Mouse (Mus musculus) left cerebral cortex, postnatal 25 days (tissue): ENCODE results near the gene Rpl27. TPM values are rescaled to one million over a fixed set of nuclear protein-coding genes. Genes with fewer than 3 reads are reported as not detected.
"Not testable (repeated sequence)": the region's sequence is repeated elsewhere in the genome, so short reads cannot be mapped to it uniquely, and the experiment has no call there.

Experiments used
- DNase-seq, 2 experiments: peaks; one replicate each; pipeline ENCODE4 v3.0.0; 2022; ENCODE audit warnings: low spot score in 2 of 2, mixed read lengths in 1 of 2
- intact Hi-C: fragments of 180-260 bp; cut with DNase I; formaldehyde crosslinking; loops from one replicate; pipeline ENCODE4 v1.15.1; 2025
- total RNA-seq, 2 experiments: library from RNA; stranded (reverse); gene quantifications; 2 replicates each; pipeline ENCODE4 v1.2.3; 2021

The Rpl27 gene
- total RNA-seq, 2 experiments from 2014 or later = 32.5 to 37.0 TPM

DNA sequence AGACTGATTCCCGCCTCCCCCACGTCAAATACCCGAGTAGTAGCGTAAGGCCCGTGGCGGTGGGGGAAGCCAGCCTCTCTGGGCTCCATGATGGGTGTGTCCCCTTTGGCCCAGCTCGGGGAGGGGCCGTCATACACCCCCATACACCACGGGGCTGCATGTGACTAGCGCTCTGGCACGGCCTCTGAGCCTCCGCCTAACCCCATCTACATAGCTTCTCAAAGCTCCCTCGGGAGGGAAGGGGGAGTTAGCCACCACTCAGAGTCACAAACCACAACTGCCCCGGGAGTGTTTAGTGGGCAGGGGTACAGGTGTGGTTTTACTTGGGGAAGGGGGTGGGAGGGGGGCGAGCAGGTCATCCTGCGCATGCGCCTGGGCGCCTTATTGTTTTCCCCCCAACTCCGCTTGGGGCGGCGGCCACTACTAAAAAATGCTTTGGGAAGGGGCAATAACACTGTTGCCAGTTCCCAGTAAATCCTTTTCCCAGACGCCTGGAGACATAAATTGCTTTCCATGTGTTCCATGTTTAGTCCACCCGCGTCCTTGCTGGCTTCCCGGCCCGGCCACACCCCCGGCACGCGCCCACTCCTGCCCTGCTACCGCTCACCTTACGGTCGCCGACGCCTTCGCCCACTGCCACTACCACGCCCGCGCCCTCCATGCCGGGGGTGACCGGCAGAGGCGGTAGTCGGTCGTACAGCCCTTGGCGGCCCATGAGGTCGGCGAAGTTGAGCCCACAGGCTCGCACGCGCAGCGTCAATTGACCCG is 23.2 kb downstream of the Rpl27 start:
- intact Hi-C loops = no loop called here
- DNase-seq = no peak

DNA sequence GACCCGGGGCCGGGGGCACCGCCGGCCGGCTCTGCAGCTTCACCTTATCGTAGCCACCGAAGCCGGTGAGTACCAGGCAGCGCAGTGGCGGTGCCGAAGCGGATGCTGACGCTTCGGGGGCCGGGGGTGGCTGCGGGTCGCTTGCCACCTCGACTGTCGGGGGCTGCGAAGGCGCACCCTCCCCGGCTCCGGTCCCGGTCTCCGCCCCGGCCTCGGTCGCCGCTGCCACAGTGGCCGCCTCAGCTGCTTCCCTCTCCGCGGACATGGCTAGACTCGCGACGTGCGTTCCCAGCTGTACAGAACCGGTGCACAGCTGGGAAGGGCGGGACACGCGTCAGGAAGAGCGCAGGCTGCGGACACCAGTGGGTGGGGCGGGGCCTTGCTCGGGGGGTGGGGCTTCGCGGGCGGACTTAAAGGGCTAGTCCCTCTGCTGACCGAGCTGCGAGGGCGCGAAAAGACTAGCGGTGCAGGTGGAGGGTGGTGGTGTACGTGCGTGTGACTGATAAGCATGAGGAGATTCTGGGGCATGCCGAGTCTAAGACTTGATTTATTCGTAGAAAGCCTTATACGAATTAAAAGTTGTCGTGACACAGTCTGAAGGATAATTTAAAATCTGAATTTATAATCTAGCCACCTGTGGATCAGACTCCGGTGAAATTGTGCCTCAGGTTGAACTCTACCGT is 23.9 kb downstream of the Rpl27 start, which contains the start of gene Vat1:
Gene Vat1 (minus strand): TSS at position 362 of the 683 bp plus-strand sequence.
- peak; percentile 57 for DNase-seq
- intact Hi-C loops = loop anchor here (2.0 kb wide), 1 partner anchor 87 kb away; the partner anchor contains the start of gene Nbr1

DNA sequence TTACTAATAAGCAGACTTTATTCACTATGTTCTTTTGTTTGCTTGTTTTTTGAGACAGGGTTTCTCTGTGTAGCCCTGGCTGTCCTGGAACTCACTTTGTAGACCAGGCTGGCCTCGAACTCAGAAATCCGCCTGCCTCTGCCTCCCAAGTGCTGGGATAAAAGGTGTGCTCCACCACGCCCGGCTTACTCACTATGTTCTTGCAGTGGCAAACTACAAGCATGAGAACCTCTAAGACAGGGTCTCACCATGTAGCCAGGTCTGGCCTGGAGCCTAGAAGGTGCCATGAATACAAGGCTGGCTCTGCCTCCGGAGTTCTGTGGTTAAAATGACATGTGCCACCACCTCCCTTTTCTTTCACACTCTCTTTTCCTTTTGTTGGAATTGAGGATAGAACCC is 24.5 kb downstream of the Rpl27 start:
- intact Hi-C loops = loop anchor here (2.0 kb wide), 1 partner anchor 86 kb away; the partner anchor contains the start of gene Nbr1
- DNase-seq = not testable (repeated sequence)

GRCm38 (mm10) chr11:101467477-101468262 is 25.6 kb downstream of the Rpl27 start:
- DNase-seq = peak; percentile 70 to 81
- intact Hi-C loops = loop anchor here (2.0 kb wide), 2 partner anchors 77 to 85 kb away; partner anchors contain the start of gene Nbr1

GRCm38 (mm10) chr11:101468263-101468688 is 26.2 kb downstream of the Rpl27 start:
- intact Hi-C loops = loop anchor here (2.0 kb wide), 1 partner anchor 77 kb away; no protein-coding TSS in a partner anchor

DNA sequence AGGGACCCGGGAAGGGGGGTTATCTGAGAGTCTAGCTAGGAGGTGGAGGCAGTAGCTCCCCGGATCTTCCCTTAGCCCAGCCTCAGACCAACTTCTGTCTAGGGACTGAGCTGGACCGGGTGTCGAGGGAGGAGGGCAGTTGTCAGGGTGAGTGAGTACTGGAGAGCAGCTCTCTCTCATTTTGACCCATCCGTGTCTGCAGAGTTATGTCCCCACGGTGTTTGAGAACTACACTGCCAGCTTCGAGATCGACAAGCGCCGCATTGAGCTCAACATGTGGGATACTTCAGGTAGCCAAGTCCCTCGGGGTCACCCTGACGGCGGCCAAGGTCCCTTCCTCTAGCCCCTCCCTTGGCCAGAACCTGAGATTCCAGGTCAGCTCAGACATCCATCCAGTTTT is 26.6 kb downstream of the Rpl27 start:
- no peak for DNase-seq
- intact Hi-C loops = loop anchor here (2.0 kb wide), 1 partner anchor 76 kb away; no protein-coding TSS in a partner anchor

More at GRCm38 (mm10) chr11:101468263-101468688, 26.2 kb downstream of the Rpl27 start:
- DNase-seq = peak in 1 of 2 experiments; percentile 10

DNA sequence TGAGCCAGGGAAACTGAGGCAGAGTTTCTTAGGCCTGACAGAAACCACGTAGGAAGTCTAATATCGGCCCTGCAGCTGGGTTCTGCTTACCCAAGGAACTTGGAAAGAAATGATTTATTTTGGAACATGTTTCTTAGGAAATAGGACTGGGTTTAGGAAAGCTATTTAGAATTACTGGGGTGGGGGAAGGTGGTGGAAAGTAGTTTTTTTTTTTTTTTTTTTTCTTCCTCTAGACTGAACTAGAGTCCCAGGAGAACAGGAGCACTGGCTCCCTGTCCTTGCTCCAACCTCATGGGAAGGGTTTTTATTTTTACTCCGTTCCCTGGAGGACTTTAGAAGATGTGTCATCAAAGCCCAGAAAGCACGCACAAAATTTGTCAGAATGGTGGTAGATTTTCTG is 27.1 kb downstream of the Rpl27 start:
- intact Hi-C loops = loop anchor here (2.0 kb wide), 1 partner anchor 76 kb away; no protein-coding TSS in a partner anchor

GRCm38 (mm10) chr11:101470206-101470605 is 28.1 kb downstream of the Rpl27 start:
- intact Hi-C loops = loop anchor here (5.0 kb wide), 1 partner anchor 47 kb away; no protein-coding TSS in a partner anchor

More for the DNA sequence above, 27.1 kb downstream of the Rpl27 start:
- DNase-seq = no peak

GRCm38 (mm10) chr11:101471926-101472325 is 29.8 kb downstream of the Rpl27 start:
- no peak for DNase-seq

More at GRCm38 (mm10) chr11:101470206-101470605, 28.1 kb downstream of the Rpl27 start:
- no peak for DNase-seq

DNA sequence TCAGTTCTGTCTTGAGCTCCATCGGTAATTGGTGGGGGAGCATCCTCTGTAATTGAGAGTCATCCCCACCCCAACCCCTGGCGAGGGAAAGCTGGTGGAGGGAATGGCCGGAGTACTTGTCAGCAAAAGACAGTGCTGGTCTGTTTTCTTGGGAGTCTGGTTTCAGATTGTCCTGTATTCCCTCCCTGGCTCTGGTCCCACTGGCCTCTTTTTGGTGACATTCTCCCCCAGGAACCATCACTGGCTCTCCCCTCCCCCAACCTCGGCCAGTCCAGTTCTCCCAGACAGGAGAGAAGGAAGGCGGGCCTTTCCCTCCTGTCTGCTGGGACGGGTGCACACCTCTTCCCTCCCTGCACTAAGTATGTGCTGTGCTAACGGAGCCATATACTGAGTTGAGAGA is 30.2 kb downstream of the Rpl27 start:
- intact Hi-C loops = loop anchor here (5.0 kb wide), 1 partner anchor 45 kb away; no protein-coding TSS in a partner anchor
- peak in 1 of 2 experiments; percentile 31 for DNase-seq

More at GRCm38 (mm10) chr11:101471926-101472325, 29.8 kb downstream of the Rpl27 start:
- intact Hi-C loops = loop anchor here (5.0 kb wide), 1 partner anchor 45 kb away; no protein-coding TSS in a partner anchor

GRCm38 (mm10) chr11:101473686-101474085 is 31.6 kb downstream of the Rpl27 start:
- intact Hi-C loops = loop anchor here (5.0 kb wide), 1 partner anchor 44 kb away; no protein-coding TSS in a partner anchor
- not testable (repeated sequence) for DNase-seq

- intact Hi-C loops = loop anchor here (5.0 kb wide), 1 partner anchor 43 kb away; no protein-coding TSS in a partner anchor
- DNase-seq = no peak
These were observed 32.2 kb downstream of the Rpl27 start for GRCm38 (mm10) chr11:101474298-101474697.

DNA sequence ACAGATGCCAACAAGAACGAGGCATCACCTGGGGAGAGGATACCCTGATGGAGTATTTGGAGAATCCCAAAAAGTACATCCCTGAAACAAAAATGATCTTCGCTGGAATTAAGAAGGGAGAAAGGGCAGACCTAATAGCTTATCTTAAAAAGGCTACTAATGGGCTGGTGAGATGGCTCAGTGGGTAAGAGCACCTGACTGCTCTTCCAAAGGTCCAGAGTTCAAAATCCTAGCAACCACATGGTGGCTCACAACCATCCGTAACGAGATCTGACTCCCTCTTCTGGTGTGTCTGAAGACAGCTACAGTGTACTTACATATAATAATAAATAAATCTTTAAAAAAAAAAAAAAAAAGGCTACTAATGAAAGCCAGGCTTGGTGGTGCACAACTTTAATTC is 34.3 kb downstream of the Rpl27 start:
- DNase-seq, intact Hi-C loops: not testable (repeated sequence)

GRCm38 (mm10) chr11:101477194-101477551 is 35.1 kb downstream of the Rpl27 start:
- intact Hi-C loops = no loop called here
- no peak for DNase-seq

- no peak for DNase-seq
- intact Hi-C loops = no loop called here
These were observed 35.6 kb downstream of the Rpl27 start for GRCm38 (mm10) chr11:101477552-101478211.

DNA sequence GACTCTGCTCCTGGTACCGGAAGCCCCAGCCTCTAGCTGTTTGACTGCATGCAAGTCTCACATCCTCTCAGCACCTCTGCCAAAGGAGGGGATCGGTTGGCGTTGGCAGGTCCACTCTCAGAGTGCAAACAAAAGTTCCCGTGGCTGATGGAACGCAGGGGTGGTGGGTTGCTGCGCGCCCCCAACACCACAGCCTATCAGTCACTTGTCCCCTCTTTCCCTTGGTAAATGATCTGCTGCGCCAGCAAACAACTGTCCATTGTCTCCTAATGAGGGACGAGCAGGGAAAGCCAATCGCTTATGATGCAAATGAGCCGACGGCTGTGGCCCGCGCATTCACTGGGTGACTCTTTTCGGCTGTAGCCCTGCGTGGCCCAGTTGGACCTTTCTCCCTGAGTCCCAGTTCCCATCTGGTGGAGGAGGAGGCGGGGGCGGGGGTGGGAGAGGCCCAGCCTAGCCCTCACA is 37.1 kb downstream of the Rpl27 start:
- intact Hi-C loops = no loop called here
- peak in 1 of 2 experiments; percentile 39 for DNase-seq

DNA sequence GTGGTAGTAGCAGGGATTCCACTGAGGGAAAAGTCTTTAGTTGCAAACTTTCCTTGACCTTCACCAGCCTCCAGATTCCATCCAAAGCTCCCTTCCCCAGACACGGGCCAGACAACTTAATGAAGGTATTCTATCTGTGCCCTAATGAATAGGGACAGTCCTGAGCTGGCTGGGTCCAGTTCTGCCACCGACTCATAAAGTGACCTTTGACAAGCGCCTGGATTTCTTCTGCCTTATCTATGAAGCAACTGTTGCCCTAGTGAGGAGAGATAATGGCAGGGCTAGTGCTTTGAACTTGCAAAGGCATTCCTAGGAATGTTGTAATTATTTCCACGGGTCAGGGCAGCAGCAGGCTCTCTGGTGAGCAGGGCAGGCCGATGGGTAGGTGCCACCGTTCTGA is 38.8 kb downstream of the Rpl27 start:
- intact Hi-C loops = no loop called here
- no peak for DNase-seq

DNA sequence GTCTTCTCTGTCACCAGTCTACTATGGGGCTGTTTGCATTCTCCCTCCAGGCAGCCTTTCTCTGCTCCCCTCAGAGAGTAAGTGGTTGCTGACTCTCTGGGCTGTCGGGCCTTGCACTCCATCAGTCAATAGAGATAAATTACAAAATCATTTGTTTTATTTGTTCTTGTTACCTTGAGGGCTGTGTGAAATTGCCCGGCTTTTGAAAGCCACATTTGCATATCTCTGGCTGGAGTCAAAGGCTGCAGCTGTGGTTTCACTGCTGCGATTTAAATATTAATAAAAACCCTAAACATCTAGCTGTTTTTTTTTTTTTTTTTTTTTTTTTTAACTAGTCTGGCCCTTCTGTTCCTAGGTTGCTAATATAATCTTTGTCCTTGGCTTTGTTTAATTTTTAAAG is 41.7 kb downstream of the Rpl27 start:
- DNase-seq = no peak
- intact Hi-C loops = no loop called here
